Mouse (Mus musculus): Measurements from ENCODE around the gene Ccdc77.

DNA sequence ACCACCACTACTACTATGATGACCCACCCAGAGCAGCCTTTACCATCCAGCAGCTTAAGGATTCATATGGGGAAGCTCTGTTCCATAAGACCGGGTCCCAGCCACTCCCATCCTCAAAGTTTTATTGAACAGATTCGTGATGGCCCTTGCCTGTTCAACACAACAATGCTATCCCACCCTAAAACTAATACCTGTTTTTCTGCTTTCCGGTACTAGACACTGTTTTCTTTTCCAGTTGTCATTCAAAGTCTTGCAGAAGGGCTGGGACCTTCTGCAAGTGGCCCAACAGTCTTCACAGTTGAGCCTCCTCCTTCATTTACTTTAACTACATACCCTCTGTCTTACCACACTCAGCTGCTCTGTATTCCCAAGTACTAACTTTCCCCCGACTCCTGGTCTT lies 74.7 kb downstream of the Ccdc77 start:
- TF ChIP-seq CTCF (IDR thresholded peaks at IDR 0.05; ENCODE audit: low read depth) (no peak), EP300 (IDR thresholded peaks at IDR 0.05; ENCODE audit: low read depth) (no peak)
